In the genomic region with DNA sequence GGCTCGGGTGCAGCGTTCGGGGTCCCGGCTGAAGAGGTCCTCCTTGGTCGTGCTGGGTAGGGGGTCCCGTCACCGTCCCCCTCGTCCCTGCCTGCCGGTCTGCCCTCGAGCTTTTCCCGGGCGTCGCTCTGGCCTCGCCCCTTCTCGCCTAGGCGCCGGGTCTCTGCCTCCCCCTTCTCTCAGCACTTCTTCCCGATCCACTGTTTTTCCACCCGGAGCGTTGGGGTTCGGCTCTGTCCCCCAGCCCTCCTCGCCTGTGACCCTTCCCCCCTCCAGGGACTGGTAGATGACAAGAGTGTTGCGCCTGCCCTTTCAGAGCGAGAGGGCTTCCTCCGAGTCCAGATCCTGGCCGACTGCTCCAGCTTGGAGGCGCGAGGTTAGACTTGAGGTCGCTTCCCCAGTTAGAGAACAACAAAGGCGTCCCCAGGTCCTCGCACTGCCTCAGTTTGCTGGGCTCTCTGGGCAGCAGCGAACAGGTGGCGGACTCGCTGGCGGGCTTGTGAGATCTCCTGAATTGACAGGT, we compare ENCODE assay signal across 8 mouse cellular contexts. TPM values are rescaled to one million over a fixed set of nuclear protein-coding genes. Genes with fewer than 3 reads are reported as not detected.
DNase-seq lines count a peak whose midpoint lies in the region; ATAC-seq and TF ChIP-seq lines count a peak whose summit lies in the region.

No protein-coding gene starts in this region.

- H3K9me3 ChIP-seq in forebrain, embryonic 14.5 days (replicated peaks; ENCODE audit: control insufficient read depth, low read length) = no peaks in the 10 kb centered on the region
- H3K9me3 ChIP-seq in limb, embryonic 13.5 days = no peaks in the 10 kb centered on the region
- no peaks in the 10 kb centered on the region for H3K9me3 ChIP-seq in midbrain, embryonic 16.5 days (replicated peaks; ENCODE audit: control insufficient read depth, low read length, poor library complexity, severe bottlenecking)

- H3K27me3 ChIP-seq in cerebellum, adult 2 months (ENCODE audit: control insufficient read depth, insufficient read depth, low read length) = no peaks in the 10 kb centered on the region
- H3K27me3 ChIP-seq in testis, adult 2 months (ENCODE audit: control insufficient read depth, insufficient read depth, low read length) = no peaks in the 10 kb centered on the region
- no peaks in the 10 kb centered on the region for H3K27me3 ChIP-seq in forebrain, embryonic 14.5 days (replicated peaks; ENCODE audit: control insufficient read depth, insufficient read depth, low read length)
- no peaks in the 10 kb centered on the region for H3K27me3 ChIP-seq in limb, embryonic 13.5 days
- no peaks in the 10 kb centered on the region for H3K27me3 ChIP-seq in midbrain, embryonic 16.5 days (ENCODE audit: control insufficient read depth, insufficient read depth, low read depth, low read length)

- no peaks in the 10 kb centered on the region for H3K36me3 ChIP-seq in testis, adult 2 months (ENCODE audit: control insufficient read depth, insufficient read depth, low read length)
- H3K36me3 ChIP-seq in forebrain, embryonic 14.5 days (ENCODE audit: control insufficient read depth, insufficient read depth, low read length) = peaks cover 9% of the 10 kb centered on the region
- peaks cover 12% of the 10 kb centered on the region for H3K36me3 ChIP-seq in limb, embryonic 13.5 days
- no peaks in the 10 kb centered on the region for H3K36me3 ChIP-seq in midbrain, embryonic 16.5 days (ENCODE audit: control insufficient read depth, insufficient read depth, low read length)

- H3K27ac ChIP-seq in cerebellum, adult 2 months (ENCODE audit: insufficient read depth, low read length) = no peak overlapping the region
- peak overlapping the region; percentile 92 for H3K27ac ChIP-seq in testis, adult 2 months (ENCODE audit: control insufficient read depth, insufficient read depth, low read depth, low read length)
- H3K27ac ChIP-seq in forebrain, embryonic 14.5 days (ENCODE audit: low read depth, low read length) = peak overlapping the region; percentile 78
- H3K27ac ChIP-seq in limb, embryonic 13.5 days = peak overlapping the region; percentile 78
- peak overlapping the region; percentile 82 for H3K27ac ChIP-seq in midbrain, embryonic 16.5 days (ENCODE audit: low read length)

- no peak for TF ChIP-seq POLR2A in cerebellum, adult 2 months (IDR thresholded peaks at IDR 0.05; ENCODE audit: borderline replicate concordance, insufficient read depth, low read length)
- no peak for TF ChIP-seq POLR2A in testis, adult 2 months (IDR thresholded peaks at IDR 0.05; ENCODE audit: control insufficient read depth, low read depth, low read length)

- WGBS in cerebellum, adult 2 months = under 1% methylated on average over 35 of the region's 35 CpGs
- under 1% methylated on average over 35 of the region's 35 CpGs for WGBS in forebrain, embryonic 14.5 days
- under 1% methylated on average over 35 of the region's 35 CpGs for WGBS in limb, embryonic 13.5 days
- 0% methylated on average over 32 of the region's 35 CpGs for WGBS in midbrain, embryonic 16.5 days

- H3K4me2 ChIP-seq in forebrain, embryonic 14.5 days (ENCODE audit: low read length) = peak overlapping the region; percentile 86
- peak overlapping the region; percentile 84 for H3K4me2 ChIP-seq in limb, embryonic 13.5 days (replicated peaks)
- H3K4me2 ChIP-seq in midbrain, embryonic 16.5 days (ENCODE audit: low read length) = peak overlapping the region; percentile 79

- no peaks in the 10 kb centered on the region for H3K4me1 ChIP-seq in cerebellum, adult 2 months (ENCODE audit: control insufficient read depth, insufficient read depth, low read length)
- peaks cover 2% of the 10 kb centered on the region; the same call in 1 of the 2 replicates for H3K4me1 ChIP-seq in testis, adult 2 months (ENCODE audit: control insufficient read depth, insufficient read depth, low read length)
- no peaks in the 10 kb centered on the region for H3K4me1 ChIP-seq in forebrain, embryonic 14.5 days (ENCODE audit: control insufficient read depth, insufficient read depth, low read length)
- peaks cover 10% of the 10 kb centered on the region for H3K4me1 ChIP-seq in limb, embryonic 13.5 days
- peaks cover 10% of the 10 kb centered on the region for H3K4me1 ChIP-seq in midbrain, embryonic 16.5 days (ENCODE audit: control insufficient read depth, insufficient read depth, low read length)

- ATAC-seq in forebrain, embryonic 14.5 days = no peak; the same call in 1 of the 2 replicates
- peak; percentile 40; the same call in 1 of the 2 replicates for ATAC-seq in limb, embryonic 13.5 days (ENCODE audit: low FRiP score, low read depth)
- peak; percentile 73 for ATAC-seq in midbrain, embryonic 16.5 days

- H3K4me3 ChIP-seq in cerebellum, adult 2 months (replicated peaks; ENCODE audit: insufficient read depth, low read depth, low read length) = peak overlapping the region; percentile 80
- peak overlapping the region; percentile 98 for H3K4me3 ChIP-seq in testis, adult 2 months (ENCODE audit: control insufficient read depth, low read depth, low read length)
- peak overlapping the region; percentile 98 for H3K4me3 ChIP-seq in forebrain, embryonic 14.5 days (ENCODE audit: low read depth, low read length)
- peak overlapping the region; percentile 96 for H3K4me3 ChIP-seq in limb, embryonic 13.5 days
- peak overlapping the region; percentile 93 for H3K4me3 ChIP-seq in midbrain, embryonic 16.5 days (ENCODE audit: low read depth, low read length)

- no peak for TF ChIP-seq CTCF in cerebellum, adult 2 months (IDR thresholded peaks at IDR 0.05; ENCODE audit: borderline replicate concordance, insufficient read depth, low read depth, low read length)
- no peak for TF ChIP-seq CTCF in testis, adult 2 months (IDR thresholded peaks at IDR 0.05; ENCODE audit: control insufficient read depth, insufficient read depth, insufficient replicate concordance, low read depth, low read length)

- no peak for DNase-seq in cerebellum, adult 2 months
- DNase-seq in cerebellum, adult 9-11 months = no peak
- DNase-seq in testis, postnatal 10 days (ENCODE audit: low spot score) = no peak
- DNase-seq in forebrain, embryonic 14.5 days (ENCODE audit: low spot score) = peak; percentile 17
- no peak for DNase-seq in frontal cortex, postnatal 36 days (ENCODE audit: low spot score in 2 of 2)

- H3K9ac ChIP-seq in forebrain, embryonic 14.5 days (ENCODE audit: low read length) = peak overlapping the region; percentile 92
- peak overlapping the region; percentile 97 for H3K9ac ChIP-seq in limb, embryonic 13.5 days
- peak overlapping the region; percentile 82 for H3K9ac ChIP-seq in midbrain, embryonic 16.5 days (ENCODE audit: low read depth, low read length)

RNA-seq across cellular contexts. Expression of gene Eya3, which starts 0.5 kb away (rescaled TPM):
- polyA plus RNA-seq in cerebellum, adult 2 months (2012; rRNA removed) = 25.1 and 27.9 TPM in 2 replicates
- polyA plus RNA-seq in testis, adult 2 months (2012; rRNA removed) = 56.3 and 65.2 TPM in 2 replicates
- polyA plus RNA-seq in forebrain, embryonic 14.5 days (2014; fragmentation: Nextera tagmentation; extraction: Ambion mirVana) = 17.0 and 20.8 TPM in 2 replicates
- polyA plus RNA-seq in limb, embryonic 13.5 days (2015; fragmentation: Nextera tagmentation; extraction: Ambion mirVana) = 34.6 and 35.2 TPM in 2 replicates
- polyA plus RNA-seq in midbrain, embryonic 16.5 days (2015; fragmentation: Nextera tagmentation; extraction: Ambion mirVana) = 11.2 and 15.0 TPM in 2 replicates
